Mouse (Mus musculus): Measurements from ENCODE around the gene Yes1.

DNA sequence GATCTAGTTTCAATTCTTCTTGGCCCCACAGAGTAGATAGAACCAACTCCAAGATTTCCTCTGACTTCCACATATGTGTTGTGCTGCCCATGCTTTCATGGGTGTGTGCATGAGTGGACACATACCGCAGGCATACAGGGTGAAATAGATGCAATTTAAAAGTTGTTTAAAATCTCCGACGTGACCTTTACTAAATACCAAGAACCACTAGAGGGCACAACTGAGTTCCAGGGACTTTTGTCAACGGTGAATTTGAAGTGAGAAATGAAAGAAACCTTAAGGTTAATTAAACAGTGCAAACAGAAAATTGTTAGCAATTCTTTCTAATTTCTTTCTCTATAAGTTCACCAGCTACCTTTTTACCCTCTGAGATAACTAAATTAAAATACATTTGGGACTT is 17.2 kb upstream of the Yes1 start:
- TF ChIP-seq CTCF (IDR thresholded peaks at IDR 0.05; ENCODE audit: low read depth, low read length) (peak; percentile 40), GATA1 (IDR thresholded peaks at IDR 0.05; ENCODE audit: borderline replicate concordance, low read length) (no peak), TAL1 (conservative IDR thresholded peaks at IDR 0.05; ENCODE audit: low read depth, low read length) (no peak)
